Mouse (Mus musculus) stomach, postnatal 0 days (tissue): ENCODE results near the gene Akap13. TPM values are rescaled to one million over a fixed set of nuclear protein-coding genes. Genes with fewer than 3 reads are reported as not detected.
"Not testable (repeated sequence)": the region's sequence is repeated elsewhere in the genome, so short reads cannot be mapped to it uniquely, and the experiment has no call there.

Source experiments
- ATAC-seq: fragments of 200-750 bp; cut with Nextera tagmentation; 2 replicates; pipeline ENCODE4 v1.8.0; 2017; ENCODE audit not compliant: low FRiP score, low TSS enrichment
- DNase-seq: peaks from one replicate; pipeline ENCODE4 v3.0.0-alpha.2; 2016; ENCODE audit warnings: low spot score
- H3K27ac ChIP-seq: fragments of 300-500 bp; sonication (generic); replicated peaks from 2 replicates; pipeline ENCODE4 v1.5.1; 2014; ENCODE audit warnings: mild to moderate bottlenecking, control low read depth
- H3K27me3 ChIP-seq: fragments of 300-500 bp; sonication (generic); 2 replicates; pipeline ENCODE4 v1.6.1; 2014; ENCODE audit warnings: low read length; ENCODE audit not compliant: control insufficient read depth, insufficient read depth
- H3K36me3 ChIP-seq: fragments of 300-500 bp; sonication (generic); 2 replicates; pipeline ENCODE4 v1.6.1; 2014; ENCODE audit warnings: low read length, mixed read lengths; ENCODE audit not compliant: control insufficient read depth, insufficient read depth
- H3K4me1 ChIP-seq: fragments of 300-500 bp; sonication (generic); replicated peaks from 2 replicates; pipeline ENCODE4 v1.6.1; 2014; ENCODE audit warnings: antibody characterized with exemption; ENCODE audit not compliant: control insufficient read depth, insufficient read depth
- H3K4me2 ChIP-seq: fragments of 300-500 bp; sonication (generic); replicated peaks from 2 replicates; pipeline ENCODE4 v1.6.1; 2014; ENCODE audit warnings: low read depth, mild to moderate bottlenecking, control low read depth, moderate library complexity
- H3K4me3 ChIP-seq: fragments of 300-500 bp; sonication (generic); 2 replicates; pipeline ENCODE4 v1.5.1; 2014; ENCODE audit warnings: low read depth, low read length, control low read depth
- H3K9ac ChIP-seq: fragments of 300-500 bp; sonication (generic); 2 replicates; pipeline ENCODE4 v1.6.1; 2014; ENCODE audit warnings: mild to moderate bottlenecking, low read length, control low read depth, mixed read lengths
- H3K9me3 ChIP-seq: fragments of 300-500 bp; sonication (generic); 2 replicates; pipeline ENCODE4 v1.6.1; 2016; ENCODE audit warnings: low read length; ENCODE audit not compliant: control insufficient read depth
- CTCF ChIP-seq: IDR thresholded peaks from 2 replicates; pipeline ENCODE4 v1.5.1; 2016; ENCODE audit warnings: antibody characterized with exemption, low read depth, mild to moderate bottlenecking, moderate library complexity
- EP300 ChIP-seq: optimal IDR thresholded peaks from 2 replicates; pipeline ENCODE3; 2016; ENCODE audit warnings: antibody characterized with exemption
- WGBS: fragments of 180-500 bp; shearing (Covaris S2); extraction: QIAGEN DNeasy Blood & Tissue Kit; methylation state at CpG from one replicate; pipeline ENCODE4 v1.1.7; 2014; 5-methylcytosine and 5-hydroxymethylcytosine counted together
- polyA plus RNA-seq: library from polyadenylated mRNA; unstranded; fragments of >200 nt; fragmentation: Nextera tagmentation; extraction: Ambion mirVana; gene quantifications from 2 replicates; pipeline ENCODE4 v1.2.1, GENCODE M21; 2015

The Akap13 gene
- polyA plus RNA-seq, 1 experiment from 2014 or later = 18.8 TPM

- Histone ChIP-seq H3K27me3 (no peaks in the 10 kb centered on the region), H3K9me3 (no peaks in the 10 kb centered on the region), H3K4me1 (no peaks in the 10 kb centered on the region), H3K9ac (no peak overlapping the region), H3K4me3 (no peak overlapping the region), H3K36me3 (no peaks in the 10 kb centered on the region), H3K4me2 (no peak overlapping the region), H3K27ac (no peak overlapping the region)
- TF ChIP-seq EP300 (no peak), CTCF (no peak)
- 85% methylated on average over 9 of the region's 9 CpGs for WGBS
- no peak for DNase-seq
- ATAC-seq = no peak
Measured at GRCm38 (mm10) chr7:75769909-75770308, 314.6 kb downstream of the Akap13 start.

- H3K36me3 ChIP-seq, H3K4me1 ChIP-seq, H3K27me3 ChIP-seq, H3K9me3 ChIP-seq, H3K4me2 ChIP-seq, H3K4me3 ChIP-seq, H3K27ac ChIP-seq, DNase-seq, ATAC-seq, H3K9ac ChIP-seq: not testable (repeated sequence)
- 82% methylated on average over 18 of the region's 18 CpGs for WGBS
Measured at GRCm38 (mm10) chr7:75774095-75775078, 319.1 kb downstream of the Akap13 start.

GRCm38 (mm10) chr7:75778053-75778452, 322.7 kb downstream of the Akap13 start:
- DNase-seq (no peak), ATAC-seq (no peak)
- Histone ChIP-seq H3K9ac (no peak overlapping the region), H3K4me2 (no peak overlapping the region), H3K9me3 (no peaks in the 10 kb centered on the region), H3K36me3 (no peaks in the 10 kb centered on the region), H3K4me3 (no peak overlapping the region), H3K27me3 (no peaks in the 10 kb centered on the region), H3K27ac (no peak overlapping the region), H3K4me1 (no peaks in the 10 kb centered on the region)
- 85% methylated on average over 2 of the region's 2 CpGs for WGBS
- TF ChIP-seq CTCF = no peak

- H3K9me3 ChIP-seq = no peaks in the 10 kb centered on the region
- no peaks in the 10 kb centered on the region for H3K4me1 ChIP-seq
- H3K27ac ChIP-seq = no peak overlapping the region
- WGBS = 36% methylated on average over 1 of the region's 5 CpGs
- no peaks in the 10 kb centered on the region for H3K36me3 ChIP-seq
- DNase-seq (no peak), ATAC-seq (no peak)
- no peak overlapping the region for H3K4me3 ChIP-seq
- no peak for TF ChIP-seq CTCF
- TF ChIP-seq EP300 = no peak
- no peaks in the 10 kb centered on the region for H3K27me3 ChIP-seq
- no peak overlapping the region for H3K9ac ChIP-seq
- H3K4me2 ChIP-seq = peak overlapping the region; percentile 63; the same call in 1 of the 2 replicates
Measured at GRCm38 (mm10) chr7:75780812-75781211, 325.5 kb downstream of the Akap13 start.

- H3K4me2 ChIP-seq = peak overlapping the region; percentile 63
- ATAC-seq = no peak
- H3K9ac ChIP-seq = peak overlapping the region; percentile 60
- peak overlapping the region; percentile 53 for H3K4me3 ChIP-seq
- no peaks in the 10 kb centered on the region for H3K9me3 ChIP-seq
- 5% methylated on average over 13 of the region's 13 CpGs for WGBS
- no peak overlapping the region for H3K27ac ChIP-seq
- no peak for DNase-seq
- no peaks in the 10 kb centered on the region for H3K4me1 ChIP-seq
- TF ChIP-seq EP300 = no peak
- TF ChIP-seq CTCF = no peak
- no peaks in the 10 kb centered on the region for H3K27me3 ChIP-seq
- H3K36me3 ChIP-seq = no peaks in the 10 kb centered on the region
Measured at GRCm38 (mm10) chr7:75781298-75781947, 326.1 kb downstream of the Akap13 start.
